Mouse (Mus musculus): Measurements from ENCODE around the gene Eln. TPM values are rescaled to one million over a fixed set of nuclear protein-coding genes. Genes with fewer than 3 reads are reported as not detected.
A peak's percentile ranks its signal among the peaks of the same experiment; 100 is the strongest.

Gene Eln
- polyA plus RNA-seq, 1 experiment from 2014 or later: 50.5 TPM

DNA sequence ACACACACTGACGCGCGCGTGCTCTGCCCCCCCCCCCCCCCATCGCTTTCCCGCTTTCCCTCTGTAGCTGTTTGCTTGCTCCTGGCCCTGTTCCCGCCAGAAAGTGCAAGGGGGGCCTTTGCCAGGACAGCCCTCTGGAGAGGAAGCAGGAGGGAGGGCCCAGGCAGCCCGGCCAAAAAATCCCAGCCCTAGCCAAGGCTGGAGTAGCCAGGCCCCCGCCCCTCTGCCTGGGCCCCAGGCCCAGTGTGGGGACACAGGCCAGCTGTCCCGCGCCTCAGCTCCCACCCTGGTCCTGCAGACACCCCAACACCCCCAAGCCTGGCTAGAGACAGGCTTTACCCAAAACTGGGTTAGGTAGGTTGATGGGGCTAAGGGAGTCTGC is 380 bp upstream of the Eln start:
- peak; percentile 80 for ATAC-seq
- no peaks in the 10 kb centered on the region for H3K36me3 ChIP-seq (ENCODE audit: control insufficient read depth, insufficient read depth, low read length)
- H3K4me3 ChIP-seq (ENCODE audit: low read length): peak overlapping the region; percentile 55
- H3K4me2 ChIP-seq (ENCODE audit: low read depth, low read length): peak overlapping the region; percentile 73
- H3K9me3 ChIP-seq (ENCODE audit: control insufficient read depth, low read length): no peaks in the 10 kb centered on the region
- H3K27ac ChIP-seq (ENCODE audit: low read length): peak overlapping the region; percentile 52; the same call in 1 of the 2 replicates
- H3K9ac ChIP-seq (ENCODE audit: low read depth, low read length): peak overlapping the region; percentile 75
- peaks cover 23% of the 10 kb centered on the region for H3K4me1 ChIP-seq (ENCODE audit: control insufficient read depth, insufficient read depth, low read length)
- H3K27me3 ChIP-seq (replicated peaks; ENCODE audit: control insufficient read depth, insufficient read depth, low read length): no peaks in the 10 kb centered on the region
- 16% methylated on average over 7 of the region's 11 CpGs for WGBS

DNA sequence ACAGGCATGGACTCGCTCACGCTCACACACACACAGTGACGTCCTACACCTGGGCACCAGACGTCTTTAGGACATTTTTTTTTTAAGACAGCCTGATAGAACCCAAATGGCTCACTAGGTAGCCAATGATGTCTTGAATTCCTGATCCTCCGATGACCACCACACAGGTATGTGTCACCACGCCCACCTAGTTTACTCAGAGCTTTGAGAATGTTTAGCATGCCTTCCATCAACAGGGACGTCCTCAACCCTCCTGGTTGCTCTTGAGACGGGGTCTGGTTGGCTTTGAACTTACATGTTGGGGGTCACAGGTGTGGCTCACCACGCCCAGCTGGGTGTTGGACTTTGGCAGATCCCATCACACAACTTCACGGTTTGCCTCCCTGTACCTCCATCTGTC is 922 bp downstream of the Eln start:
- Histone ChIP-seq H3K9me3 (ENCODE audit: control insufficient read depth, low read length) (no peaks in the 10 kb centered on the region), H3K9ac (ENCODE audit: low read depth, low read length) (no peak overlapping the region), H3K4me3 (ENCODE audit: low read length) (peak overlapping the region; percentile 55; the same call in 1 of the 2 replicates), H3K4me2 (ENCODE audit: low read depth, low read length) (peak overlapping the region; percentile 73), H3K27ac (ENCODE audit: low read length) (no peak overlapping the region), H3K27me3 (replicated peaks; ENCODE audit: control insufficient read depth, insufficient read depth, low read length) (no peaks in the 10 kb centered on the region), H3K36me3 (ENCODE audit: control insufficient read depth, insufficient read depth, low read length) (no peaks in the 10 kb centered on the region), H3K4me1 (ENCODE audit: control insufficient read depth, insufficient read depth, low read length) (peaks cover 28% of the 10 kb centered on the region)
- 58% methylated on average over 10 of the region's 10 CpGs for WGBS
- no peak for ATAC-seq

DNA sequence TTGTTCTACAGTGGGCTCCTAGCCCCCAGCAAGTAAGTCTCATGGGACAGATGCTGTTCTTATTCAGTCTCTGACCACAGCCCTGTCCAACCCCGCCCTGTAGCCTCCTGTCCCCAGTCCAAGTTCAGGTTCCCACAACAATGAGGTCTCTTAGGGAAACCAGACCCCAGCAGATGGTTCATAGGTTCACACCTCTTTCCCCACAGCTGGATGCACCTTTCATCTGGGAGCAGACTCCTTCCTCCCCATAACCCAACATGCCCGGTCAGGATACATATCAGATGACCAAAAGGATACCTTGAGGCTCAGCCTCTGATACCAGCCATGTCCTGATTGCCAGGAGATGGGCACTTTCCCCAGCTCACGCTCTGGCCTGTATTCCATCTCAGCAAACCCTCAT is 1.3 kb downstream of the Eln start:
- Histone ChIP-seq H3K4me3 (ENCODE audit: low read length) (peak overlapping the region; percentile 55; the same call in 1 of the 2 replicates), H3K9me3 (ENCODE audit: control insufficient read depth, low read length) (no peaks in the 10 kb centered on the region), H3K4me2 (ENCODE audit: low read depth, low read length) (peak overlapping the region; percentile 73), H3K36me3 (ENCODE audit: control insufficient read depth, insufficient read depth, low read length) (no peaks in the 10 kb centered on the region), H3K27me3 (replicated peaks; ENCODE audit: control insufficient read depth, insufficient read depth, low read length) (no peaks in the 10 kb centered on the region), H3K27ac (ENCODE audit: low read length) (no peak overlapping the region), H3K9ac (ENCODE audit: low read depth, low read length) (no peak overlapping the region), H3K4me1 (ENCODE audit: control insufficient read depth, insufficient read depth, low read length) (peaks cover 30% of the 10 kb centered on the region)
- ATAC-seq: no peak
- 77% methylated on average over 3 of the region's 3 CpGs for WGBS

DNA sequence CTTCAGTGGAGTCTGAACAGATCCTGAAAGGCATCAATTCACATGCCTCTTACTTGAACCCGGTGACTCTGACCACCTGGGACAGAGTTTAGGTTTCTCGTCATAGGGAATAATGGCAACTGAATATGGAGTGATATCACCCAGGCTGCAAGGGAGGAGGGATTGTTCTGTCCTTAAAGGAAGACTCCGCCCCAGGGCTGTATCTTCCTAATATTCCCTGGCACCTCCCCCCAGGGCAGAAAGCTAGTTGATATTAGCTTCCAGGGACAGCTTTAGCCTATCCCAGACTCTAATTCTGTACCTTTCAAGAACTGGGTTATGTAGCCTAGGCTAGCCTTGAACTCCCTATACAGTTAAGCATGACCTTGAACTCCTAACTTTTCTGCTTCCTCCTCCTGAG is 2.1 kb downstream of the Eln start:
- ATAC-seq: no peak
- 87% methylated on average over 3 of the region's 3 CpGs for WGBS
- Histone ChIP-seq H3K4me3 (ENCODE audit: low read length) (no peak overlapping the region), H3K27me3 (replicated peaks; ENCODE audit: control insufficient read depth, insufficient read depth, low read length) (no peaks in the 10 kb centered on the region), H3K4me1 (ENCODE audit: control insufficient read depth, insufficient read depth, low read length) (peaks cover 30% of the 10 kb centered on the region), H3K9me3 (ENCODE audit: control insufficient read depth, low read length) (no peaks in the 10 kb centered on the region), H3K27ac (ENCODE audit: low read length) (no peak overlapping the region), H3K36me3 (ENCODE audit: control insufficient read depth, insufficient read depth, low read length) (no peaks in the 10 kb centered on the region), H3K9ac (ENCODE audit: low read depth, low read length) (no peak overlapping the region), H3K4me2 (ENCODE audit: low read depth, low read length) (no peak overlapping the region)

DNA sequence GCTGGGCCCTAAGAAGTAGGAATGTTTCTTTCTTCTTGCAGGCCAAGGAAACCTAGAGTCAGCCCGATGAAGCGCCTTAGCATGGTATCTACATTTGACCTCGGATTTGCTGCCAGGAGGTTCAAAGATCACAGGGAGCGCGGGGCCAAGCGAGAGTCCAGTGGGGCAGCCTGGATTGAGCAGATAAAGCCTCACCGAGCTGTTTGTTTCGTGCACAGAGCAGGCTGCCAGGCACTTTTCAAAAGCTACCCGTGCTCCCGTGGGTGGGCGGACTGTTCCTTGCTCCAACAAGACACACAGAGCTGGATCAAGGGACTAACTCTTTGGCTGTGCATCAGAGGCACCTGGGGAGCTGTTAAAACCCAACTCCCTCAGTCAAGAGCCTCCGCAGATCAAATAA is 3.1 kb downstream of the Eln start:
- H3K27ac ChIP-seq (ENCODE audit: low read length): peak overlapping the region; percentile 57; the same call in 1 of the 2 replicates
- H3K4me2 ChIP-seq (ENCODE audit: low read depth, low read length): peak overlapping the region; percentile 28
- no peaks in the 10 kb centered on the region for H3K36me3 ChIP-seq (ENCODE audit: control insufficient read depth, insufficient read depth, low read length)
- peaks cover 30% of the 10 kb centered on the region for H3K4me1 ChIP-seq (ENCODE audit: control insufficient read depth, insufficient read depth, low read length)
- 0 out of 2 replicates have a peak, but pooled peaks have one; percentile 26 for ATAC-seq
- no peaks in the 10 kb centered on the region for H3K27me3 ChIP-seq (replicated peaks; ENCODE audit: control insufficient read depth, insufficient read depth, low read length)
- WGBS: 52% methylated on average over 12 of the region's 12 CpGs
- H3K9ac ChIP-seq (ENCODE audit: low read depth, low read length): peak overlapping the region; percentile 35; the same call in 1 of the 2 replicates
- H3K4me3 ChIP-seq (ENCODE audit: low read length): no peak overlapping the region
- H3K9me3 ChIP-seq (ENCODE audit: control insufficient read depth, low read length): no peaks in the 10 kb centered on the region

DNA sequence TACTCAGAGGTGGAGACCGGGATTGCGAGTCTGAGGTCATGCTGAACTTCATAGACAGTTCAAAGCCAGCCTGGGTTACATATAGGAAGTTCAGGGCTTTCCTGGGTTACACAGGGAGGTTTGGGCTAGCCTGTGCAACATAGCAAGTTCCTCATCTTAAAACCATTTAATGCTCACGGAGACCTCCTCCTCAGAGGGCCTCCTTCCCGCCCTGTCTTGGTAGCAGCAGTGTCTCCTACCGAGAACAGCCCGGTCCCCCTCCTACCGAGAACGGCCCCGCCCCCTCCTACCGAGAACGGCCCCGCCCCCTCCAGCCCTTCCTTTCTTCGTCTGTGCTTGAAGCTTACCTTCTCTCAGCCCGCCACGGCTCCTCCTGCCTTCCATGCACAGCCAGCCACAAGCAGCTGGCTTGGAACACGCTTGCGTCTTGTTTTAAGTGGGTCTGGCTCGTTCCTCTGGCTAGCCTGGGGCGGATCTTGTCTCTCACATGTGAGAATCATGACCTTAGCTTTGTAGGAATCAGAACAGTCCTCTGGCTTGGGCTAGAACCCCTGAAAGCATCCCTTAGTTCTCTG is 4.8 kb downstream of the Eln start:
- Histone ChIP-seq H3K9ac (ENCODE audit: low read depth, low read length) (peak overlapping the region; percentile 44), H3K36me3 (ENCODE audit: control insufficient read depth, insufficient read depth, low read length) (no peaks in the 10 kb centered on the region), H3K9me3 (ENCODE audit: control insufficient read depth, low read length) (no peaks in the 10 kb centered on the region), H3K4me3 (ENCODE audit: low read length) (no peak overlapping the region), H3K4me2 (ENCODE audit: low read depth, low read length) (peak overlapping the region; percentile 28), H3K27me3 (replicated peaks; ENCODE audit: control insufficient read depth, insufficient read depth, low read length) (no peaks in the 10 kb centered on the region), H3K27ac (ENCODE audit: low read length) (peak overlapping the region; percentile 64; the same call in 1 of the 2 replicates), H3K4me1 (ENCODE audit: control insufficient read depth, insufficient read depth, low read length) (peaks cover 22% of the 10 kb centered on the region)
- ATAC-seq: peak; percentile 32
- WGBS: 13% methylated on average over 19 of the region's 19 CpGs

DNA sequence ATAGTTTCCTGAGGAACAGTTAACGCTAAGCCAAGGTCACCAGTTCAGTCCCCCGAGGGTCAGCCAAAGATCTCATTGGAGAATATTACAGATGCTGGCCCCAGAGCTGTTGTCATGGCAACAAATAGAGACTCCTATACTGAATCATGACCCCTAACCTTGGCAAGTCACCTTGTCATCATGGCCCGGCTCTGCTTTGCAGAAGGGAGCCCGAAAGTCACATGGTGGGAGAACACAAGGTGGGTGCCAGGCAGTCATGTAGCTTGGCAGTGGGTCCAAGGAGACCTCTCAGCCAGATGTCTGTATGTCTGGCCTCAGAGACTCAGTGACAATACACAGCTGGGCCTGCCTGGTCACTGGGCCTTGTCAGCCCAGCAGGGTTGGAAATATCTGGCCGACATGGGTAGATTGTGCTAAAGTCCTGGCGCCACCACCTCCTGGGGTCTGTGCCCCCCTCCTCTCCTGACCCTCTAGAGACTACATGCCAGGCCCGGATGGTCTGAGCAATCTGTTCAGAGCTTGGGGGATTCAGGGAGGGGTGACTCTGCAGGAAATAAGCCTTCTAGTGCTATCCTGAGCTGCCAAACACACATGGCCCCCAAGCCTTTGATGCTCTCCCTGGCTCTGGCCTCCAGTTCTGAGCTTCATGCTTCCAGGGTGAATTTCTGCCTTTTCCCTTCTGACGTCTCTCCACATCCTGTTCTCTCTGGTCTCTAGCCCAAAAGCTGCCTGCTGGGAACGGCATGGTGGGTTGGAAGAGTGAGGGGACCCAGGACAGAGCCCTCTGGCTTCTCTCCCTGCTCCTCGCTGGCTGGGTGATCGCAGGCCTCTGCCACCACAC is 6.4 kb downstream of the Eln start:
- WGBS: 52% methylated on average over 11 of the region's 11 CpGs
- H3K27me3 ChIP-seq (replicated peaks; ENCODE audit: control insufficient read depth, insufficient read depth, low read length): no peaks in the 10 kb centered on the region

DNA sequence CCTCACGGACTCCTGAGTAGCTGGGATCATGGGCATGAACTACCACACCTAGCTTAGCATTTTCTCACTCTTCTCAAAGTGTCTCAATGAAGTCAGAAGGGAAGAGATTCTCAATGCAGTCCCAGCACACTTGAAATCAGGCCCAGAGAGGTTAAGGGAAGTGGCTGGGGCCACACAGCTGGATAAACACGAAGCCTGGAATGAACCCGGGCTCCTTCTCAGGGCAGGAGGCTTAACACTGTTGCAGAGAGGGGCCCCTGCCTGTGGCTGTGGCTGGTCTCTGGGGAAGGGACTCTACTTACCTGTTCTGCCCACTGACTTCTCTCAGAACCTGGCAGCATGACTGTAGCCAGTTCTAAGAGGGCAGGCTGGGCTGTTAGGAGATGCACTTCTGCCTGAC is 7.2 kb downstream of the Eln start:
- Histone ChIP-seq H3K27me3 (replicated peaks; ENCODE audit: control insufficient read depth, insufficient read depth, low read length) (no peaks in the 10 kb centered on the region), H3K36me3 (ENCODE audit: control insufficient read depth, insufficient read depth, low read length) (no peaks in the 10 kb centered on the region), H3K4me2 (ENCODE audit: low read depth, low read length) (no peak overlapping the region), H3K27ac (ENCODE audit: low read length) (no peak overlapping the region), H3K4me1 (ENCODE audit: control insufficient read depth, insufficient read depth, low read length) (peaks cover 12% of the 10 kb centered on the region), H3K4me3 (ENCODE audit: low read length) (no peak overlapping the region), H3K9ac (ENCODE audit: low read depth, low read length) (no peak overlapping the region), H3K9me3 (ENCODE audit: control insufficient read depth, low read length) (no peaks in the 10 kb centered on the region)
- WGBS: 57% methylated on average over 3 of the region's 3 CpGs
- ATAC-seq: no peak

More for the DNA sequence above, 6.4 kb downstream of the Eln start:
- H3K9me3 ChIP-seq (ENCODE audit: control insufficient read depth, low read length): no peaks in the 10 kb centered on the region
- H3K36me3 ChIP-seq (ENCODE audit: control insufficient read depth, insufficient read depth, low read length): no peaks in the 10 kb centered on the region
- no peak overlapping the region for H3K4me3 ChIP-seq (ENCODE audit: low read length)
- no peak overlapping the region for H3K4me2 ChIP-seq (ENCODE audit: low read depth, low read length)
- no peak overlapping the region for H3K27ac ChIP-seq (ENCODE audit: low read length)
- peaks cover 12% of the 10 kb centered on the region for H3K4me1 ChIP-seq (ENCODE audit: control insufficient read depth, insufficient read depth, low read length)
- ATAC-seq: no peak; the same call in 1 of the 2 replicates
- H3K9ac ChIP-seq (ENCODE audit: low read depth, low read length): no peak overlapping the region

DNA sequence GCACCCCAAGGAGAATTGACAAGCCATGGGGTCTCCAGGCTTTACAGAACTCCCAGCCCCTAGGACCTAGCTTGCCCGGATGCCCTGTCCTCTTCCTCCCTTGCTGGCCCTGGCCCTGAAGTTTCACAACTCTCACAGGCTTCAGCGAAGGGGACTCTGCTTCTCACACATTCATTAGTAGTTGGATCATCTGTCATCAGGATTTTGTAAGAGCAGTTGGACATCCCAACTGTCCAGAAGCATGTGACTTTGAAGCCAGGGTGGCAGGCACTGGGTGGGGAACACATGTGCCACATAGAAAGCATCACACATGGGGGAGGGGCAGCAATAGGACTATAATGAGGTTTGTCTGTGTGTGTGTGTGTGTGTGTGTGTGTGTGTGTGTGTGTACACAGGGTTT is 12.2 kb downstream of the Eln start:
- ATAC-seq: no peak
- no peak overlapping the region for H3K9ac ChIP-seq (ENCODE audit: low read depth, low read length)
- H3K4me2 ChIP-seq (ENCODE audit: low read depth, low read length): no peak overlapping the region
- WGBS: 88% methylated on average over 2 of the region's 2 CpGs
- no peaks in the 10 kb centered on the region for H3K36me3 ChIP-seq (ENCODE audit: control insufficient read depth, insufficient read depth, low read length)
- no peaks in the 10 kb centered on the region for H3K27me3 ChIP-seq (replicated peaks; ENCODE audit: control insufficient read depth, insufficient read depth, low read length)
- H3K27ac ChIP-seq (ENCODE audit: low read length): no peak overlapping the region
- no peaks in the 10 kb centered on the region for H3K4me1 ChIP-seq (ENCODE audit: control insufficient read depth, insufficient read depth, low read length)
- no peak overlapping the region for H3K4me3 ChIP-seq (ENCODE audit: low read length)
- no peaks in the 10 kb centered on the region for H3K9me3 ChIP-seq (ENCODE audit: control insufficient read depth, low read length)
